Mouse (Mus musculus): ENCODE measurements around the gene Siah3.

- TF ChIP-seq POLR2A (IDR thresholded peaks at IDR 0.05; ENCODE audit: extremely low read depth, insufficient read depth, low read length) (no peak), CTCF (IDR thresholded peaks at IDR 0.05; ENCODE audit: low read depth, low read length) (no peak)
These were observed 110.5 kb downstream of the Siah3 start for GRCm38 (mm10) chr14:75566303-75566702.
